Mouse (Mus musculus) ES-E14 (cell line): ENCODE measurements at regions not wholly inside any gene's neighbourhood (a gene's known extent, or its start where the extent isn't known, plus 50 kb on each side); places are given as distances from the start of the nearest gene placed in this dataset.

Source experiments
- CHD2 ChIP-seq: IDR thresholded peaks from 2 replicates; pipeline ENCODE4 v1.6.1; 2014; ENCODE audit warnings: mild to moderate bottlenecking, low read depth, low read length, inconsistent platforms
- HCFC1 ChIP-seq: IDR thresholded peaks from 2 replicates; pipeline ENCODE4 v1.6.1; 2012; ENCODE audit warnings: low read length, inconsistent platforms, borderline replicate concordance; ENCODE audit not compliant: insufficient read depth
- MAFK ChIP-seq: IDR thresholded peaks from 2 replicates; pipeline ENCODE4 v1.6.1; 2014; ENCODE audit warnings: mild to moderate bottlenecking, low read depth, low read length, inconsistent platforms; ENCODE audit not compliant: insufficient read depth
- ZC3H11A ChIP-seq: IDR thresholded peaks from 2 replicates; pipeline ENCODE4 v1.6.1; 2012; ENCODE audit warnings: low read depth, mild to moderate bottlenecking, inconsistent platforms, low read length, borderline replicate concordance
- ZNF384 ChIP-seq: IDR thresholded peaks from 2 replicates; pipeline ENCODE4 v1.6.1; 2012; ENCODE audit warnings: low read depth, low read length, inconsistent platforms

GRCm38 (mm10) chr4:75869771-75870170 lies 591.7 kb upstream of the Dmac1 start:
- TF ChIP-seq CHD2: no peak
- no peak for TF ChIP-seq HCFC1
- no peak for TF ChIP-seq MAFK
- TF ChIP-seq ZNF384: no peak
- TF ChIP-seq ZC3H11A: no peak
